Mouse (Mus musculus) heart, postnatal 25 days (tissue): ENCODE results near the gene Hipk2. TPM values are rescaled to one million over a fixed set of nuclear protein-coding genes. Genes with fewer than 3 reads are reported as not detected.
A peak's percentile ranks its signal among the peaks of the same experiment; 100 is the strongest.

Experiments
- DNase-seq: peaks from one replicate; pipeline ENCODE4 v3.0.0; 2022; ENCODE audit warnings: low spot score
- intact Hi-C: fragments of 180-260 bp; cut with DNase I; formaldehyde crosslinking; loops from one replicate; pipeline ENCODE4 v1.15.1; 2025
- total RNA-seq, 2 experiments: library from RNA; stranded (reverse); gene quantifications; 2 replicates each; pipeline ENCODE4 v1.2.3; 2021

The Hipk2 gene
- total RNA-seq, 2 experiments from 2014 or later: 97.0 to 99.4 TPM

DNA sequence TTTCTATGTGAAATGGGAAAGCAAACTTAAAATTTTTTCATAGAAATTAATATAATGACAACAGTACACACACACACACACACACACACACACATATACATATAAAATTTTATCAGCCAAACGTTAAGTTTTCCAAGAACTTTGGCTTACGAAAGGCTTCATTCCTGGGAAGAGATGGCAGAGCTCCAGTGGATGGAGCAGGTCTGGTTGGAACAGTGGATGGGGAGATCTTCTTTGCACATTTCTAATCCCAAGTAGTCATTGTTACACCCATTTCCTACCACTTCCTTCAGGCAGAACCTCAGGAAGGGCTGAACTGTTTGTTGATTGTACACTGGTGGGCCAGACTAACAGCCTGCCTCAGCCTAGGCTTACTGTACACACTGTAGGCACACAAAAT is 106.3 kb downstream of the Hipk2 start:
- DNase-seq: no peak
- intact Hi-C loops: no loop called here

DNA sequence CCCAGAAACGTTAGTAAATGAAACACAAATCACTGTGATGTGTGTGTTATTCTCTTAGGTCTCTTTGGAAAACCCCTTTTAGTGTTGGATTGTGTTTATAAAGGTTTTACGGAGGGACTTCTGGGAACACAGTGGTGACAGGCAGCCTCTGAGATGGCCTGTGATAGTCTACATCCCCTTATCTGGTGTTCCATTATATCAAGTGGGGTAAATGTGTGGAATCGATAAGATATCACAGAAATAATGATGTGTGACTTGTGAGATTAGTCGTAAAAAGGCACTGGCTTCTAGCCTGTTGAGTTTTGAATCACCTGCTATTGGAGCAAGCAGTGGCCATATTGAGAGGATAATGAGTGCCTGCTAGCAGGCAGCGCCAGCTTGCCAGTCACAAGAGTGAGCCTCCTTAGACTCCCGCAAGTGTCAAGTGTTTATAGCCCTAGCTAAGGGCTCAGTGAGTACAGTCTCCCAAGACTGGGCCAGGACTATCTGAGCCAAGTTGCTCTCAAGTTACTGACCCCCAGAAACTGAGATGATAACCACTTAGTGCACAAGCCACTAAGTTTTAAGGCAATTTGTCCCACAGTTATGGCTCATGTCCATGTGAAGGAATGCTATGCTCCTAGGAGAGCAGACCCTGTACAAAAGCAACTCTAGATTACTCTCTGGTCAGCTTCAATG is 113.2 kb downstream of the Hipk2 start:
- no peak for DNase-seq
- intact Hi-C loops: no loop called here

DNA sequence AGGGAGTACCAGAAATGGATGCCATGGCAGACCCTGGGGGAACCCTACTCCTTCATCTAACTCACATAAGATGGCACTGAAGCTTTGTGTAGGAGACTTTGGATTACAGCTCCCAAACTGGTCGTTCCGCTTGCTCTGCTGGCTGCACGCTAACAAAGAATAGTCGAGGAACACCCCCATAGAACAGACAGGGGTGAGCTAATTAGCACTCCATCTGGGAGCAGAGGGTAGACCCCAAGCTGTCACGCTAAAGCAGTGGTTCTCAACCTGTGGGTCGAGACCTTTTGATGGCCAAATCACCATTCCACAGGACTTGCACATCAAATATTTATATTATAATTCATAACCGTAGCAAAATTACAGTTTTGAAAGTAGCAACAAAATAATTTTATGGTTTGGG is 114.0 kb downstream of the Hipk2 start:
- intact Hi-C loops: no loop called here
- no peak for DNase-seq

DNA sequence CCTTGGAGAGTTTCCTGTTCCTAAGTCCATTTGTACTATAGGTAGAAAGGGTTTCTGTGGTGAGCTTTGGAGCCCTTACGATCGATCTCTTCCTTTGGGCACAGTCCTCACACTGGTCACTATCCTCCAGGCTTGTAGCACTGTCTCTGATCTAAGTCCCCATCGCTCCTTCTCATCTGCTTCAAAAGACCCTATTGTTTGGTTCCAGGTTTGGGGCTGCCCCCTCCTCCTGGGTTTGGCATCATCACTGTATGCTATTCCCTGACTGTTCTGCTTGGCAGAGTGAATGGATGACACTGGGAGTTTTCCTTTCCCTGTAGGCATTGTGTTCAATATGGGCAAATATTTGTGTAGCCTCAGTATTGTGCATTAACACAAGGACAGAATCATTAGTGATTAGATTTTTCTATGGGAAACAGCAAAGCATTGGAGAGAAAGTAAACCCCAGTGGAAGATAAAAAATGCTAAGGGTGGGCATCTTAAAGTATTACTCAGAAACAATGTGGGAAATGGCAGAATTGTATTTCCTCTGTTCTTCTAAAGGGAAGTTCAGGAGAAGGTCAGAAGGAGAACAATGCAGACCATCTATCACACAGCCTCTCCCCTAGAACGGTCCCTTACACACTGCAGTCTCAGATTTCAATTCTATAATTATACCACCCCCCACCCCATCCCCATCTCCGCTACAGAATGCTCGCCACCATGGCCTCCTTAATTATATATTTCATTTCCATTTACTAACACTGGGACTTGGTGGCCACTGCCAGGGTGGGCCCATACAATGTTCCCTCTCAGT is 114.9 kb downstream of the Hipk2 start:
- intact Hi-C loops: no loop called here
- DNase-seq: no peak

DNA sequence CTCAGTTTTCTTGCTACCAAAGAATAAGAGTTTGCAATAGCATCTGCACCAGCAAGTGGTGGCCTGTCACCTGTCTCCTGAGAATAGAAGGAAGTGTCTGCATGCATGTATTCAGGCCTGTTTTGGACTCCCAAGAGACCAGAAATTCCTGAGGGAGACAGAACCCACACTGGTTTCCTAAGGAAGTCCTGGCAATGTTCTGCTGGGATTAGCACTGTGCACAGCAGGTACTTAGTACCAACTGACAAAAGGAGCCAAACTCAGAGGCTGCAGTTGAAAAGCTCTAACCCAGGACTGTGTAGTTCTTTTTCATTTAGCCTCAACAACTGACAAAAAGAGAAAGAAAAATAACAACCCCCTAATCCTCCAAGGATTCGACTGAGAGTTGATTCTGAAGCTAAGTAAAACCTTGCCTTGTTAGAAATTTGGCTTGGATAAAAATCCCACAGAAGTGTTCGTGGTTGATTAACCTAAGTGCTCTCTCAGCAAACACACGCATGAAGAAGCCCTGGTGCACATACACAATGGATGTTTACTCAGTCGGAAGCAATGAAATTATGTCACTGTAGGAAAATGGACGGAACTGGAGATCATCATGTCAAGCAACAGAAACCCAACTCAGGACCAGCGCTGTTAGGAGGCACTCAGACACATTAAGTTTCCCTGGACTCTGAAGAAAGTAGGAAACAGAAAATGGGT is 115.9 kb downstream of the Hipk2 start:
- no peak for DNase-seq
- intact Hi-C loops: no loop called here

DNA sequence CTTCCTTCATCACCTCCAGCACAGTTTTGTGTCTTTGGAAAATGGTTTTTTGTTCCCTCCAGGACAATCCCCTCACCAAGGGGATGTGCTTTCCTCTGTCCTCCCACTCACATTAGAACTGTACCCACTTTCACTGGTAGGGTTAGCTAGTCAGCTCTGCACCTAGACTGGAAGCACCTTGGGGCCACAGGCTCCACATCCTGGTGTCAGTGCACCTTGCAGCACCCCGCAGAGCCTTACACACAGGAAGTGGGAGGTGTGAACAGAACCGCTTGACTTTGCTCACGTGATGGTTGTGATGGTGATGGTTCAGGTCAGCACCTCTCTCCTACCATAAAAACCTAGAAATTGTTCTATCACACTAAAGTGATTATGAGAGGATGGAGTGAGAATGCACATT is 116.8 kb downstream of the Hipk2 start:
- no peak for DNase-seq
- intact Hi-C loops: no loop called here

DNA sequence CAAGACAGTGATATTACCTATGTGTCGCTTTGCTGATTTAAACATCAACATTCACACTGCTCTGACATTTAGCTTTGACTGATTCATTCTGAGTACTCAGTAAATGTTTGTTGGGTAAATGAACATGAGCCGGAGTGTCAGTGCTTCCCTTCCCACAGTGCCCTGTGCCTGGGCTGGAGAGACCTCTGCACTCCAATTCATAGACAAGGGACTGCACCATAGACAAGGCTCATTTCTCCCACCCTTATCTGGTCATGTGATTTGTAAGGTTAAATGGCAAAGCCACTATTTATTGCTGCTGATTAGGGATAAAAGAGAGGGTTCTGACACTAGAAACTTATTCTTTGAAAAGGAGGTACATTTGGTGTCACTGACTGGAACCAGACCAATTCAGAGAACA is 118.4 kb downstream of the Hipk2 start:
- no peak for DNase-seq
- intact Hi-C loops: no loop called here

DNA sequence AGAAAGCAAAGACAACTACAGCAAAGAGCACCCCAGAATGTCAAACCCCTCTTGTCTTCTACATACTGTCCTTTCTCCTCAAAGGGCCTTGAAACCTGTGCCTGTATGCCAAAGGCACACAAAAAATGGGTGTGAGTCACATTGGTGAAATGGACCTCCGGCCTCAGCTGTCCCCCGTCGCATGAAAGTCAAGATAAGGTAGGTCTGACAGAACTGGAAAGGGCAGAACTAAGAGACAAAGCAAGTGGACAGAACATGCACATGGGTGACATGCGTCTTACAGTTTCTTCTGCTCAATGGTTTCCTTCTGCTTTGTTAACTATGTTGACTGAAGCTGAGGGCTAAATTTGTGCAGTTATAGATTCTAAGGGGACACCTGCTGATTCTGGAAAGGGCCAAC is 119.0 kb downstream of the Hipk2 start:
- DNase-seq: no peak
- intact Hi-C loops: no loop called here

DNA sequence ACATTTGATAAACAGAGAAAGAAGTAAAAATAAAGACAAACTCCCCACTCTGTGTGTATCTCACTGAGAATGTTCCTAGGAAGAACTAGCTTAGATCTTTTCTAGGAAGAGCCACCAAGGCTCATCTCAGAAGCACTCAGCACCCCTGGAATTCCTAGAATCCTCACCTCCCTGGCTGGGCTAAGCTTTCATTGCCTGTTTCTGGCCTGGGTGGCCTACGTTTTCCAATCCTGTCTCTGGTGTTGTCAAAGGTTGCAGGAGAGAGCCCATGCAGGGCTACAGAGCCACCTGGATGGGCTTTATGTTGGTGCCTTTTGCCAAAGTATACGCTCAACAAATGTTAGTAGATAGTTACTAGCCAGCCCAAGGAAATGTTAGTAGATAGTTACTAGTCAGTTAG is 120.0 kb downstream of the Hipk2 start:
- intact Hi-C loops: no loop called here
- no peak for DNase-seq

DNA sequence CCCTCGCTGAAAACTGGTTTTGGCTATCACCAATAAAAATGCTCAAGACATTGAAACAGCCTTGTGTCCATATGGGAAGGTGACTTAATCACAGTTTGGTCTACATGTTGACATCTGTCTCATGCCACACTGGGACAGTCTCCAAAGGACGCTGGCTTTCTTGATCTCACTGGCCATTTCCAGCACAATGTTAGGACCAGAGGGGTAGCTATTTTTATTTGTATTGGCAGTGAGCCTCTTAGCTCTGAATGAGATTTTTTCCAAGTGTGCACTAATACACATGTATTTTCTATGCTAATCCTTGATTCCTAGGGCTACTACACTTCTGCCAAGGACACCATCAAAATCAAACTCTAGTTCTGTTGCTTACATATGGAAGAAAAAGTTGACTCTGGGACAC is 120.8 kb downstream of the Hipk2 start:
- intact Hi-C loops: no loop called here
- DNase-seq: no peak

DNA sequence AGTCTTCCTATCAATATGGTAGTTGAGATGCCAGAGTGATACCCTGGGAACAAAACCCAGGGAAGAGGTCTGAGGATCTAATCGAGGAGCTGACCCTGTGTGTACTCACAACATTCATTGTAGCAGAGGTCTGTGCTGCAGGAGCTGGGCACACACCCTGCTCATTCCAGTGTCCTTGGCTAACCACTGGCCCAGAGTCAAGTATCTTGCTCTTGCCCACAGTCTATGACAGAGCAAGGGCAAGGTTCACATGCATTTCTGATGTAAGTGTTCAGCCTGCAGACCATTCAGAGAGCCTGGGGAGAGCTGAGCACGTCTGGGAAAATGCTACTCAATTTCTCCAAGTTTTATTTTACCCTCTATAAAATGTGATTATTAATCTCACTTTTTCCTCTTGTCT is 122.2 kb downstream of the Hipk2 start:
- intact Hi-C loops: no loop called here
- no peak for DNase-seq

DNA sequence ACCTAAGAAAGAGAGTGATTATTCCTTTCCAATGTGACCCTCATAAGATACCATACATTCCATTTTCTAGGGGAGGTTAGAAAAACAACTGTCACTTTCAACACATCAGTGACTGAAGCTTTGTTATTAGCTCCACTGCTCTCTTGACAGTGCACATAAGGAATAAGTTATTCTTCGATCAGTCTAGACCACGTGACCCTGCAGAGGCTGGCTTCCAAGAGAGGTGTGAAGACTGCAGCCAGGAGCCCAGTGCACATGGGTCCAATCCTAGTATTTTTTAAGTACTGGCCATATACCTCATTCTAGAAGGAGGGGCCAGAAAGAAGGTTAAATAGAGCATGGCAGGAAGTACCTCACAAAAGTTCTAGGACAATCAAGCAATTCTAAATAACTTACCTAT is 122.9 kb downstream of the Hipk2 start:
- no peak for DNase-seq
- intact Hi-C loops: no loop called here

DNA sequence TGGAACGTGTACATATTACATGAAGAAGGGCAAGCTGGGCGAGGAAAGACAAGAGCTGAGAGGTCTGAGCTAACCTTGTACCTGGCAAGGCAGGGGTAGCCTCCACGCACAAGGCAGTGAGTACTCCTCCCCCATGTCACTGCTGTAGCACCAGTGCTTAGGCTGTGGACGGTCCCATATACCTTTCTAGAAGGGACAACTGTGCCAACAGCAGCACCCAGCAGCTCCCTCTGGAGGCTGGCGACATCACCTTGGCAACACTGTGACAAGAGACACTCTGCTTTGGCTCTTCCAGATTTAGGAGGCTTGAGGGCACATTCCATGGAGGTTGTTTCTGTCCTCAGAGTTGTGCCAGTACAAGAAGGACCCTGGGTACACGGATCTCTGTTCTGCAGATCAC is 123.5 kb downstream of the Hipk2 start:
- intact Hi-C loops: no loop called here
- DNase-seq: no peak

DNA sequence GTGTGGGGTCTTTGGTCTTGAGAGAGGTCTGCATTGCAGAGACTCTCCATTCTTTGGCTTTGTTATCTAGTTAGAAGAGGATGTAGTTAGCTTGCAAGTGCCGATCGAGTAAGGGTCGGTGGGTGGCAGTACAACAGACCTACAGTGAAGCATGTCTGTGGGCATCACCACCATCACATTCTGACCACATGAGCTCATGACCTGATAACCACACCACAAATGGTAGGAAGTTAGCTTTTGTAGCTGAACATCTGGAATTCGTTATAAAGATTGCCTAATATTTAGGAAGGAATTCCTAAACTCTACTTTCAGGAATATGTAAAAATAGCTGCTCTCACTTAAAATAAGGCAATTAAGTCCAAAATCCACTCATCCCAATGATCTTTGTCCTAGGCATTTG is 127.9 kb downstream of the Hipk2 start:
- DNase-seq: no peak
- intact Hi-C loops: no loop called here

DNA sequence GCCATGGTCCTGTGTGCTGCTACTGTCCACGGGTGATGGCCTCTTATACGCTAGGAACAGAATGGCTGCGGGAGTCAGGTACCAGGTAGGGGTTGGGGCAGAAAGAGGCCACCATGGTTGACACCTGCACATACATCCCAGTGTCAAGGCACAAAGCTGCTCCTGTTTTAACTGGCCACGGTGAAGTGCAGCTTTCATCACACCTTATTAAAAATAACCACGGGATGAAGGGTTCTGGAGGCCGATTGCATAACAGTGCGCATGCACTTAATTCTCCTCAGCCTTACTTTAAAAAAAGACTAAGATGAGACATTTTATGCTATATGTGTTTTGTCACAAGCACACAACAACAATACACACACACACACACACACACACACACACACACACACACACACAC is 132.6 kb downstream of the Hipk2 start:
- intact Hi-C loops: no loop called here
- DNase-seq: no peak

DNA sequence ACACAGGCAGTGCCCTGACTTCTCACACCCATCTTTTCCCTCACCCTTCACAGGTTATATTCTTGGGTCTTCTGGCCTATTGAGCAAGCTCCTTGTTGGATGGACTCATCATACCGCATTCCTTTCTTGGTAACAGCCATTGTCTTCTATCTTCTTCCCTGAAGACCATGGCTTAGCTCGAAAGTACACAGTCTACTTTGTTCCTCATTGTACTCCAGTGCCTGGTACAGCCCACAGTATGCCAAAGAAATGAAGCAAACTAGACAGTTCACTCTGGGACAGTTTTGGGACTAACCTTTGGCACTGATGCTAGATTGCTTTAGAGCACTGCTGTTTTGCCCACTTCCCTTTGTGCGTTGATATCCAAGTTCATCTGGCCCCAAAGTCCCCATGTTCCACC is 133.5 kb downstream of the Hipk2 start:
- no peak for DNase-seq
- intact Hi-C loops: no loop called here

DNA sequence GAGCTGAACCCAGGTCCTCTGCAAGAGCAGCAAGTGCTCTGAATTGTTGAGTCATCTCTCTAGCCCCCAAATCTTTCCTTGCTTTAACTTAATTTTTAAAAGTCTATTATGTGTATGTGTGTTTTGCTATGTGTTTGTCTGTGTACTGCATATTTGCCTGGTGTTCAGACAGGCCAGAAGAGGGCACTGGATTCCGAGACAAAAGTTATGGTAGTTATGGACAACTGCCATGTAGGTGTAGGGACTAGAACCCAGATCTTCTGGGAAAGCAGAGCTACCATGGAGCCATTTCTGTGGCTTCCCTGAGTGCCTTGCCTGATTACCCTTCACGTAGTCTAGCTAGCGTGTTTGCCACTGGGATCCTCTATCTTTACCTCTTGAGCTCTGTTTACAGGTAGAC is 134.9 kb downstream of the Hipk2 start:
- intact Hi-C loops: no loop called here
- no peak for DNase-seq

DNA sequence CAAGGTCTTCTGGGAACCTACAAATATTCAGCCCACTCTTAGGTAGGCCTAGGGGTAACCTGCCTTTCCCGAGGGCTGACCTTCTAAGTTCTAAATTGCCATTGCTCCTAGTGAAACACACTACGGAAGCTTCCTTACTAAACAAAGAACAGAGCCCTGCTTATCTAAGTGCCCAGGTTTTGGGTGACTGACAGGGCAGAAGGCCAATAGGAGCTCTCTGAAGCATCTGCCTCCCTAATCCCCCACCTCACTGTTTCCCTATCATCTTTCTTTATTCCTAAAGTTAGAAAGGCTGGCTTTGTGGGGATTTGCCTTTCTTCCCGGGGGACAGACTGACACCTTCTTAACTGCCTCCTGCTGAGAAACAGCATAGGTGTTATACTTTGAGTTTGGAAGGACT is 136.7 kb downstream of the Hipk2 start:
- no peak for DNase-seq
- intact Hi-C loops: no loop called here

DNA sequence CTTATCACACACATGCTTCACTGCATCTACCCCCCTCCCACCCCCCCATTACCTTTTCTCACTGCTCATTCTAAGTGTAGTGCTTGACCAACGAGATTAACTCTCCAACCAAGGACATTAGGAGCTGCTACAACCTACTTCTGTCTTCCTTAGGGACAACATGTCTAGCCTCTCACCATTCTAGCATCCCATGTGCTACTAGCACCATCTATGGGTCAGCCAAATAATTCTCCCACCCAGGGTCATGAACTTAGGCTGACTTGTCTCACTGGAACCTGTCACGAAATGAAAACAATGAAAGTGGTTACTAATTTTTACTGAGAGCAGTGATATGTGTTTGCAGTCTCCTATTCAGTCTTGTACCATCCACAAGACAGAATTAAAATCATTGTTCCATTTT is 138.2 kb downstream of the Hipk2 start:
- intact Hi-C loops: no loop called here
- no peak for DNase-seq

DNA sequence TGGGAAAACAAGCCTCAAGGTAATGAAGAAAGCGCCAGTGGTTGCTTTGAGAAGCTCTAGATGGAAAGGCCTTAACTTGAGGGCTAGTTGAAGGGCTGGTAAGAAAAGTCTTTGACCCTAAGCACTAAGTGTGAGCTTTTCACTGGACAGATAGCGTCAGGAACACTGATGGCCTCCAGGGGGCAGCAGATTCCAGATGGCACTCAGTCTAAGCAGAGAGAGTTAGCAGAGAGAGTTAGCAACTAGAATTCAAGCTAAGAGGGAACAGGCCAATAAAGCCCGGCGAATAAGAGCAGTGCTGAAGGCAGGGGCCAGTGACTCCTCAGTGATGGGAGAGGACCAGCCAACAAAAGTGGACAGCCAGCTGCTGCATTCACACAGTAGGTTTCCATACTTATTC is 139.7 kb downstream of the Hipk2 start:
- DNase-seq: peak; percentile 32
- intact Hi-C loops: loop anchor here (1.0 kb wide), 2 partner anchors 175 to 331 kb away; no protein-coding TSS in a partner anchor

DNA sequence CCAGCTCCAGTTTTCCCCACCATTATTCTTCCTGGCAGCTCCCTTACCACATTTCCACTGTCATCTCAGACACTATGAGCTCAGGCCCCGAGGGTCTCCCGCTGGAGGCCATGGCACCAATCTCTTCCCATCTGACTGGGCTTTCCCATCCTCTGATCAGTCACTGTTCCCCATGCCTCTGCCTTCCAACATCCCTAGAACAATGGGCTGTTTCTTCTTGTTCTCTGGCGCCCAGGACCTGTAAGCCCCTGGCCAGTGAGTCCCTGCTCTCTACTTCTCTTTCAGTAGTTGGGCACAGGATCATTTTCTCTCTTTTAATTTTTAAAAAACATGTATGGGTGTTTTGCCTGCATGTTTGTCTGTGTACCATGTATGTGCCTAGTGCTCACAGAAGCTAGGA is 143.3 kb downstream of the Hipk2 start:
- intact Hi-C loops: no loop called here
- no peak for DNase-seq
